Mouse (Mus musculus) stomach, embryonic 16.5 days (tissue): ENCODE measurements around the gene Plekhm1. TPM values are rescaled to one million over a fixed set of nuclear protein-coding genes. Genes with fewer than 3 reads are reported as not detected.
A peak's percentile ranks its signal among the peaks of the same experiment; 100 is the strongest.
"Not testable (repeated sequence)": the region's sequence is repeated elsewhere in the genome, so short reads cannot be mapped to it uniquely, and the experiment has no call there.

Source experiments
- ATAC-seq: fragments of 200-750 bp; cut with Nextera tagmentation; 2 replicates; pipeline ENCODE4 v1.8.0; 2017; ENCODE audit warnings: moderate number of reproducible peaks, moderate TSS enrichment; ENCODE audit not compliant: insufficient read depth, low FRiP score
- H3K27ac ChIP-seq: fragments of 300-500 bp; sonication (generic); 2 replicates; pipeline ENCODE4 v1.5.1; 2014; ENCODE audit warnings: low read length
- H3K27me3 ChIP-seq: fragments of 300-500 bp; sonication (generic); 2 replicates; pipeline ENCODE4 v1.6.1; 2014; ENCODE audit warnings: low read length, control low read depth, mixed read lengths; ENCODE audit not compliant: control insufficient read depth, insufficient read depth
- H3K36me3 ChIP-seq: fragments of 300-500 bp; sonication (generic); 2 replicates; pipeline ENCODE4 v1.6.1; 2014; ENCODE audit warnings: low read length; ENCODE audit not compliant: control insufficient read depth, insufficient read depth
- H3K4me1 ChIP-seq: fragments of 300-500 bp; sonication (generic); 2 replicates; pipeline ENCODE4 v1.6.1; 2014; ENCODE audit warnings: low read length, control low read depth, mixed read lengths; ENCODE audit not compliant: control insufficient read depth, insufficient read depth
- H3K4me2 ChIP-seq: fragments of 300-500 bp; sonication (generic); 2 replicates; pipeline ENCODE4 v1.6.1; 2014; ENCODE audit warnings: low read depth, low read length, mixed read lengths
- H3K4me3 ChIP-seq: fragments of 300-500 bp; sonication (generic); replicated peaks from 2 replicates; pipeline ENCODE4 v1.5.1; 2014; ENCODE audit warnings: mild to moderate bottlenecking, low read length
- H3K9ac ChIP-seq: fragments of 300-500 bp; sonication (generic); 2 replicates; pipeline ENCODE4 v1.6.1; 2014; ENCODE audit warnings: low read length
- H3K9me3 ChIP-seq: fragments of 300-500 bp; sonication (generic); replicated peaks from 2 replicates; pipeline ENCODE4 v1.6.1; 2016; ENCODE audit warnings: low read length, control low read depth; ENCODE audit not compliant: control insufficient read depth
- WGBS: fragments of 180-500 bp; shearing (Covaris S2); extraction: QIAGEN DNeasy Blood & Tissue Kit; methylation state at CpG from one replicate; pipeline ENCODE4 v1.1.7; 2014; 5-methylcytosine and 5-hydroxymethylcytosine counted together
- polyA plus RNA-seq: library from polyadenylated mRNA; unstranded; fragments of >200 nt; fragmentation: Nextera tagmentation; extraction: Ambion mirVana; gene quantifications from 2 replicates; pipeline ENCODE4 v1.2.1, GENCODE M21; 2015

The Plekhm1 gene
- 7.5 and 8.5 TPM in 2 replicates for polyA plus RNA-seq

GRCm38 (mm10) chr11:103411981-103412949, at the start of gene Plekhm1:
TSS of gene Plekhm1 (minus strand) at chr11:103412687.
- peak within 1 kb of the TSS; percentile 80 for H3K4me3 ChIP-seq
- H3K4me2 ChIP-seq = peak within 1 kb of the TSS; percentile 74
- H3K36me3 ChIP-seq = no peaks in the 10 kb centered on the region
- peak within 1 kb of the TSS; percentile 84 for H3K9ac ChIP-seq
- H3K4me1 ChIP-seq = 0 out of 2 replicates have a peak, but pooled peaks cover 2% of the 10 kb centered on the region
- peak; percentile 96 for ATAC-seq
- WGBS = under 1% methylated on average over 67 of the region's 67 CpGs
- peak within 1 kb of the TSS; percentile 58 for H3K27ac ChIP-seq
- H3K27me3 ChIP-seq = no peaks in the 10 kb centered on the region
- H3K9me3 ChIP-seq = no peaks in the 10 kb centered on the region

- not testable (repeated sequence) for ATAC-seq, H3K27ac ChIP-seq, H3K4me2 ChIP-seq, H3K9ac ChIP-seq, H3K4me3 ChIP-seq, H3K27me3 ChIP-seq, H3K9me3 ChIP-seq, H3K36me3 ChIP-seq, H3K4me1 ChIP-seq
- WGBS = 75% methylated on average over 1 of the region's 1 CpGs
Observed at GRCm38 (mm10) chr11:103451105-103451504, 38.6 kb upstream of the Plekhm1 start.

GRCm38 (mm10) chr11:103449721-103450120, 37.2 kb upstream of the Plekhm1 start:
- H3K9ac ChIP-seq, H3K27ac ChIP-seq, H3K4me1 ChIP-seq, ATAC-seq, H3K36me3 ChIP-seq, H3K4me2 ChIP-seq, H3K27me3 ChIP-seq, H3K9me3 ChIP-seq, H3K4me3 ChIP-seq: not testable (repeated sequence)
- 89% methylated on average over 14 of the region's 14 CpGs for WGBS

- H3K4me2 ChIP-seq = no peak overlapping the region
- H3K27ac ChIP-seq = no peak overlapping the region
- no peak overlapping the region for H3K9ac ChIP-seq
- no peak for ATAC-seq
- no peaks in the 10 kb centered on the region for H3K36me3 ChIP-seq
- no peaks in the 10 kb centered on the region for H3K4me1 ChIP-seq
- WGBS = 86% methylated on average over 3 of the region's 3 CpGs
- no peak overlapping the region for H3K4me3 ChIP-seq
- H3K9me3 ChIP-seq = no peaks in the 10 kb centered on the region
- H3K27me3 ChIP-seq = no peaks in the 10 kb centered on the region
Observed at GRCm38 (mm10) chr11:103443678-103444077, 31.2 kb upstream of the Plekhm1 start.

GRCm38 (mm10) chr11:103436282-103436681, 23.8 kb upstream of the Plekhm1 start:
- H3K4me2 ChIP-seq = no peak overlapping the region
- H3K4me3 ChIP-seq = no peak overlapping the region
- no peaks in the 10 kb centered on the region for H3K27me3 ChIP-seq
- no peak overlapping the region for H3K27ac ChIP-seq
- 76% methylated on average over 5 of the region's 5 CpGs for WGBS
- H3K9me3 ChIP-seq = no peaks in the 10 kb centered on the region
- no peaks in the 10 kb centered on the region for H3K36me3 ChIP-seq
- H3K9ac ChIP-seq = no peak overlapping the region
- no peak for ATAC-seq
- no peaks in the 10 kb centered on the region for H3K4me1 ChIP-seq

GRCm38 (mm10) chr11:103425031-103425430, 12.5 kb upstream of the Plekhm1 start:
- no peak overlapping the region for H3K27ac ChIP-seq
- H3K4me3 ChIP-seq = no peak overlapping the region
- H3K4me2 ChIP-seq = no peak overlapping the region
- H3K4me1 ChIP-seq = no peaks in the 10 kb centered on the region
- no peak for ATAC-seq
- no peak overlapping the region for H3K9ac ChIP-seq
- no peaks in the 10 kb centered on the region for H3K36me3 ChIP-seq
- 20% methylated on average over 5 of the region's 5 CpGs for WGBS
- H3K9me3 ChIP-seq = no peaks in the 10 kb centered on the region
- H3K27me3 ChIP-seq = no peaks in the 10 kb centered on the region

GRCm38 (mm10) chr11:103419667-103420066, 7.2 kb upstream of the Plekhm1 start:
- Histone ChIP-seq H3K9ac (no peak overlapping the region), H3K27me3 (no peaks in the 10 kb centered on the region), H3K27ac (no peak overlapping the region), H3K9me3 (no peaks in the 10 kb centered on the region), H3K4me1 (no peaks in the 10 kb centered on the region), H3K4me3 (no peak overlapping the region), H3K36me3 (no peaks in the 10 kb centered on the region), H3K4me2 (no peak overlapping the region)
- WGBS = 82% methylated on average over 13 of the region's 13 CpGs
- ATAC-seq = no peak

GRCm38 (mm10) chr11:103419226-103419625, 6.7 kb upstream of the Plekhm1 start:
- no peak for ATAC-seq
- Histone ChIP-seq H3K27me3 (no peaks in the 10 kb centered on the region), H3K36me3 (no peaks in the 10 kb centered on the region)

GRCm38 (mm10) chr11:103413516-103413915, 1.0 kb upstream of the Plekhm1 start:
- Histone ChIP-seq H3K36me3 (no peaks in the 10 kb centered on the region), H3K4me2 (peak overlapping the region; percentile 74), H3K4me3 (0 out of 2 replicates have a peak overlapping the region, but pooled peaks have one; percentile 80), H3K4me1 (no peaks in the 10 kb centered on the region), H3K27ac (no peak overlapping the region), H3K9me3 (no peaks in the 10 kb centered on the region), H3K9ac (no peak overlapping the region), H3K27me3 (no peaks in the 10 kb centered on the region)
- 89% methylated on average over 1 of the region's 1 CpGs for WGBS
- ATAC-seq = no peak

More at GRCm38 (mm10) chr11:103419226-103419625, 6.7 kb upstream of the Plekhm1 start:
- WGBS = 77% methylated on average over 5 of the region's 5 CpGs
- no peak overlapping the region for H3K9ac ChIP-seq
- no peak overlapping the region for H3K4me2 ChIP-seq
- no peaks in the 10 kb centered on the region for H3K4me1 ChIP-seq
- H3K27ac ChIP-seq = no peak overlapping the region
- H3K9me3 ChIP-seq = no peaks in the 10 kb centered on the region
- no peak overlapping the region for H3K4me3 ChIP-seq
